ENCODE assay signal across 16 mouse cellular contexts in genomic region chr10:7267903-7268302, GRCm38 (mm10). TPM values are rescaled to one million over a fixed set of nuclear protein-coding genes. Genes with fewer than 3 reads are reported as not detected.
DNase-seq lines count a peak whose midpoint lies in the region; ATAC-seq lines count a peak whose summit lies in the region.
"Had no signal": no experiment of that assay in that cellular context is flagged by ENCODE, and none has a peak within 500 bp of the region (broad histone marks: within the 10 kb centered on the region; RNA-seq: fewer than 3 reads in every experiment).

No protein-coding gene starts in this region.

- H3K4me3 ChIP-seq in forebrain, embryonic 13.5 days: no peak overlapping the region
- H3K4me3 ChIP-seq in forebrain, embryonic 11.5 days (ENCODE audit: low read depth, low read length): no peak overlapping the region
- no peak overlapping the region for H3K4me3 ChIP-seq in kidney, embryonic 14.5 days (ENCODE audit: low read length)
- H3K4me3 ChIP-seq: embryonic facial prominence, embryonic 10.5 days; heart, embryonic 15.5 days; limb, embryonic 10.5 days; liver, embryonic 13.5 days had no signal

- no peak overlapping the region for H3K4me2 ChIP-seq in forebrain, embryonic 13.5 days
- no peak overlapping the region for H3K4me2 ChIP-seq in forebrain, embryonic 11.5 days (ENCODE audit: low read depth, low read length, severe bottlenecking)
- H3K4me2 ChIP-seq in kidney, embryonic 14.5 days (replicated peaks; ENCODE audit: low read depth, low read length): no peak overlapping the region
- H3K4me2 ChIP-seq: heart, embryonic 15.5 days; liver, embryonic 13.5 days had no signal

- H3K4me1 ChIP-seq in forebrain, embryonic 13.5 days: no peaks in the 10 kb centered on the region
- no peaks in the 10 kb centered on the region for H3K4me1 ChIP-seq in forebrain, embryonic 11.5 days (replicated peaks; ENCODE audit: control insufficient read depth, insufficient read depth, low read length)
- no peaks in the 10 kb centered on the region for H3K4me1 ChIP-seq in kidney, embryonic 14.5 days (ENCODE audit: control insufficient read depth, insufficient read depth, low read length)
- H3K4me1 ChIP-seq: heart, embryonic 15.5 days; limb, embryonic 10.5 days had no signal

- no peaks in the 10 kb centered on the region for H3K9me3 ChIP-seq in forebrain, embryonic 13.5 days (replicated peaks)
- H3K9me3 ChIP-seq in forebrain, embryonic 11.5 days (ENCODE audit: control insufficient read depth, low read length): no peaks in the 10 kb centered on the region
- H3K9me3 ChIP-seq in kidney, embryonic 14.5 days (ENCODE audit: control insufficient read depth, low read length): 0 out of 2 replicates have a peak, but pooled peaks cover 4% of the 10 kb centered on the region
- H3K9me3 ChIP-seq: embryonic facial prominence, embryonic 10.5 days; heart, embryonic 15.5 days; limb, embryonic 10.5 days; liver, embryonic 13.5 days had no signal

- H3K27me3 ChIP-seq in forebrain, embryonic 13.5 days: no peaks in the 10 kb centered on the region
- no peaks in the 10 kb centered on the region for H3K27me3 ChIP-seq in forebrain, embryonic 11.5 days (ENCODE audit: control insufficient read depth, insufficient read depth, low read length)
- H3K27me3 ChIP-seq in kidney, embryonic 14.5 days (ENCODE audit: control insufficient read depth, insufficient read depth, low read length): no peaks in the 10 kb centered on the region
- H3K27me3 ChIP-seq: heart, embryonic 15.5 days; liver, embryonic 13.5 days had no signal

- peak; percentile 64 for ATAC-seq in forebrain, embryonic 13.5 days
- ATAC-seq in forebrain, embryonic 11.5 days (replicated peaks; ENCODE audit: low FRiP score): no peak
- ATAC-seq in kidney, embryonic 14.5 days (ENCODE audit: low FRiP score, low TSS enrichment): 0 out of 2 replicates have a peak, but pooled peaks have one; percentile 46

- H3K36me3 ChIP-seq in forebrain, embryonic 13.5 days (ENCODE audit: poor library complexity, severe bottlenecking): no peaks in the 10 kb centered on the region
- H3K36me3 ChIP-seq in forebrain, embryonic 11.5 days (ENCODE audit: control insufficient read depth, insufficient read depth, low read length): no peaks in the 10 kb centered on the region
- no peaks in the 10 kb centered on the region for H3K36me3 ChIP-seq in kidney, embryonic 14.5 days (ENCODE audit: control insufficient read depth, insufficient read depth, low read length)
- H3K36me3 ChIP-seq: embryonic facial prominence, embryonic 10.5 days; heart, embryonic 15.5 days; limb, embryonic 10.5 days; liver, embryonic 13.5 days had no signal

- no peak overlapping the region for H3K9ac ChIP-seq in forebrain, embryonic 13.5 days
- no peak overlapping the region for H3K9ac ChIP-seq in forebrain, embryonic 11.5 days (ENCODE audit: low read length)
- no peak overlapping the region for H3K9ac ChIP-seq in kidney, embryonic 14.5 days (ENCODE audit: low read depth, low read length)
- H3K9ac ChIP-seq: heart, embryonic 15.5 days; liver, embryonic 13.5 days had no signal

- no peak overlapping the region for H3K27ac ChIP-seq in forebrain, embryonic 13.5 days
- H3K27ac ChIP-seq in forebrain, embryonic 11.5 days (ENCODE audit: low read depth, low read length): no peak overlapping the region
- no peak overlapping the region for H3K27ac ChIP-seq in kidney, embryonic 14.5 days (ENCODE audit: low read depth, low read length)
- H3K27ac ChIP-seq: embryonic facial prominence, embryonic 10.5 days; heart, embryonic 15.5 days; limb, embryonic 10.5 days; liver, embryonic 13.5 days had no signal

- 92% methylated on average over 4 of the region's 4 CpGs for WGBS in forebrain, embryonic 13.5 days
- WGBS in forebrain, embryonic 11.5 days: 93% methylated on average over 4 of the region's 4 CpGs
- WGBS in kidney, embryonic 14.5 days: 74% methylated on average over 4 of the region's 4 CpGs

- no peak for DNase-seq in forebrain, embryonic 11.5 days (ENCODE audit: low spot score)
- DNase-seq in kidney, postnatal 25 days: no peak
- DNase-seq in cerebellum, adult 11-12 months: peak; percentile 87
- peak; percentile 78 for DNase-seq in cerebellum, postnatal 25 days
- no peak for DNase-seq in lung, postnatal 10 days
- no peak for DNase-seq in gastrocnemius, postnatal 4 days (ENCODE audit: low spot score in 2 of 2)
- DNase-seq: kidney, adult 18-20 months; kidney, postnatal 4 days; liver, embryonic 13.5 days; retina, postnatal 1 day had no signal

RNA-seq across cellular contexts. Expression of gene Cnksr3, which starts 55.9 kb away (rescaled TPM):
- polyA plus RNA-seq in forebrain, embryonic 13.5 days (2015; fragmentation: Nextera tagmentation; extraction: Ambion mirVana): 3.8 and 4.2 TPM in 2 replicates
- 8.5 and 8.8 TPM in 2 replicates for polyA plus RNA-seq in forebrain, embryonic 11.5 days (2014; fragmentation: Nextera tagmentation; extraction: Ambion mirVana)
- 8.3 and 15.2 TPM in 2 replicates for polyA plus RNA-seq in kidney, embryonic 14.5 days (2014; fragmentation: Nextera tagmentation; extraction: Ambion mirVana)
- total RNA-seq in gastrocnemius, postnatal 4 days (2021): 10 to 100 TPM; 14.1 to 15.3 TPM
- total RNA-seq: MEL had no signal

Comparison
In these comparisons a context has a peak if more than half of its experiments do, and no peak if none do; other contexts are left out.
1. DNase-seq: peak in cerebellum, adult 11-12 months (single experiment) and cerebellum, postnatal 25 days (2 of 2); none in forebrain, embryonic 11.5 days (single experiment), kidney, postnatal 25 days (0 of 2), lung, postnatal 10 days (single experiment) and gastrocnemius, postnatal 4 days (0 of 2).